Mouse (Mus musculus) gastrocnemius, adult 18-20 months (tissue): Measurements from ENCODE around the gene Trrap. TPM values are rescaled to one million over a fixed set of nuclear protein-coding genes. Genes with fewer than 3 reads are reported as not detected.

Source experiments
- DNase-seq: peaks from one replicate; pipeline ENCODE4 v3.0.0; 2021; ENCODE audit warnings: low spot score
- total RNA-seq, 2 experiments: library from RNA; stranded (reverse); gene quantifications; 2 replicates each; pipeline ENCODE4 v1.2.3; 2021

Trrap gene
- total RNA-seq, 2 experiments from 2014 or later, result 25.2 to 25.4 TPM

GRCm38 (mm10) chr5:144870782-144871181, 103.2 kb downstream of the Trrap start:
- DNase-seq, result no peak

- DNase-seq, result no peak
Observed at GRCm38 (mm10) chr5:144871775-144872174, 104.2 kb downstream of the Trrap start.

DNA sequence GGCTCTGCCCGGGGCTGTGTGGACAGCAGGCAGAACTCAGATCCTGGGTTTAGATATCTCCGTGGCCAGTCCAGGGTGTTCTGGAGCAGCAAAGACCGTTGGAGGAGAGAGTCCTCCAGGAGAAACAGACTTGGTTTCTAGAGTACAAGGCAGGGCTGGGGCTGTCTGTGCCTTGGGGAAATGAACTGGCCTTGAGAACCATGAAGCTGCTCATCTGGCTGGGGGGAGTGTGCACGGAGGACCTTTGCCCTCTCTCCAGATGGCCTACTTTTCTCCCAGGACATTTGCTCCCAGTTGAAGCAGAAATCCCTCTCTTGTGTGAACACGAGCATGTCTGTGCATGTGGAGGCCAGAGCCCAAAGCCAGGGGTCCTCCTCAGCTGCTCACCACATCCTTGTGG, 104.8 kb downstream of the Trrap start:
- DNase-seq, result no peak

GRCm38 (mm10) chr5:144872867-144873266, 105.3 kb downstream of the Trrap start:
- no peak for DNase-seq

DNA sequence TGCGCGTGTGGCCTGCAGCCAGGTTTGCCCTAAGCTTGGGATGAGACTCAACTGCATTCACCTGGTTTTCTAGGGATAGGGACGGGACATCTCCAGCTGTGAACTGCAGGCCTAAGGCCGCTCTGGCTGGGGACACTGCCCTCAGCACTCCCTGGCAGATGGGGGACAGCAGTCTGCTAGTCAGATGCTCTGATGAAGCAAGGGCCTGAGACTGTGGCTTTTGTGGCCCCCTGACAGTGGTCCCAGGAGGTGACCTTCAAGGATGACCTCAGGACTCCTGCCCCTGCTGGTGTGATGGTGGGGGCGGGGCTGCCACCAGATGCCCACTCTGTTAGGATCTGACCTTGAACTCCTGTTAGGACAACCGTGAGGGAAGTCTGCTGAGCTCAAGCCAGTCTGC, 107.7 kb downstream of the Trrap start:
- no peak for DNase-seq

GRCm38 (mm10) chr5:144875892-144876291, 108.4 kb downstream of the Trrap start:
- DNase-seq, result peak; percentile 57

DNA sequence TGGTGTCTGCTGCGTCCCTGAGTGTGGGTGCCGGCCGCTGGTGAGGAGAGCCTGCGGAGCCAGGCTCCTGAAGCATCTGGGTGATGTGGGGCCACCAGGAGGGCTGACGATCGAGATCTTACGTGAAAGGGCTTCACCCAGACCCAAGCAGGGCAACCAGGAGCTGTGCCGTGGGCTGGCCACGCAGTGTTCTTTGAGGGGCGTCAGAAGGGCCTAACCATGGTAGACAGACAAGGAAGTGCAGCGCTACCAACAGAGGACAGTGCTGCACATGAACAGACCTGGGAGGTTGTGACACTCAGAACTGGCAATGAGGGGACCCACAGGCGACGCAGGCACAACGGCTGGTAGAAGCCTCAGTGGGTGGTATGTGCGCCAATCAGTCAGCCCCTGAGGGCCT, 109.5 kb downstream of the Trrap start:
- DNase-seq, result no peak

- DNase-seq, result no peak
Observed at GRCm38 (mm10) chr5:144881670-144882399, 114.3 kb downstream of the Trrap start.

- peak; percentile 24 for DNase-seq
Observed at GRCm38 (mm10) chr5:144884629-144885217, 117.2 kb downstream of the Trrap start.

GRCm38 (mm10) chr5:144885968-144886650, 118.6 kb downstream of the Trrap start:
- DNase-seq, result no peak

DNA sequence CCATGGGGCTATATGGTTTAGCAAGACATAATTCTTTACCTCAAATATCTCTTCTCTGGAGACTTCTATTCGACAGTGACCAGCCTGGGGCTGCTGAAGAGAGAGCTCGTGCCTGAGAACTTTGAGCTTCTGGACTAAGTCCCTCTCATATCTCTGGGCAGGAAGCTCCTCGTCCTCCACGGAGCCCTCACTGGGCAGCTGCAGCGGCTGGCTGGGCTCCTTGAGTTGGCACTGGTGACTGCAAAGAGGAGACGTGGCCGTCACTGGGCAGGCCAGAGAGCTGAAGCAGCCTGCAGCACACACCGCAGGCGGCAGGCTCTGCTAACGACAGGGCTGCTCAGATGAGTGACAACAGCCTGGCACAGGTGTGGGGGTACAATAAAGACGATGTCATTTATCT, 123.7 kb downstream of the Trrap start:
- peak; percentile 46 for DNase-seq

DNA sequence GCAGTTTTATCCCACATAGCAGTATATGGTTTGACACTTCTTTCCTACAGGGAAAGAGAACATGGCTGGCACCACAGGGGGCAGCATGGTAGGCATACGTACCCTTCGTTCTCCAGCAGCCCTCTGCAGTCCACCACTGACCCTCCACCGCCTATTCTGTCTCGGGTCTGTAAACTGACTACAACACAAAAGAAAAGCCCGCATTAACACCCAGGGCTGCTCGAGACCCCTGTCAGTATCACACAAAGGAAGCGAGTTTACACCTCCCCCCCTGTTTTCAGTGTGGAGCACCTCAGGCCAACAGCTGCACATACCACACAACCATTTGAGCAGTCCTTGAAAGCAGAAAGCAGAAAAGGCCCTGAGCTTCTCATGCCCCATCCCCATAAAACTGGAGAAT, 130.3 kb downstream of the Trrap start:
- DNase-seq, result no peak

DNA sequence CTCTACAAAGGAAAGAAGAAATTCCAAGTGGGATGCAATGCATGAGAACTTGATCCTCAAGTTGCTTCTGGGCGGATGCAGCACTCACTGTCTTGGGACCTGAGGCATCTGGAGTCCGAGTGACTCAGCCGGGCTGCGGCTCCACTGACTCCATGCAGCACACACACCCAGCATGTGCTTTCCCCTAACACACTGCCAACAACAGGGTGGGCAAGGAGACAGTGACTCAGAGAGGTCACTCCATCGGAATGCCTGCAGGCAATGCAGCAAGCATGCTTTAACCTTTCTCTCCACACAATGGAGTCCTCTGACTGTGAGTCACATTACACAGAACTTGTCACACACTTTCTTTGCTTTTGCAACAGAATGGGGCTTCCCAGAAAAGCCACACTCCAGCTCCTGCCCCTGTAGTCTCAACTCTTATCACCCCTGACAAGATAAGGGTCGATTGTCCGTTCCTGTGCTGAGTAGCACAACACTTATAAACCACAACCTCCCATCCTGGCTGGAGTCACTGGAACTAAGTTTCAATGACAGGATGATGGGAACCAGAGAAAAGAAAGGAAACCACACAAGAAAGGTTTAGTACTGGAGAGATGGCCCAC, 131.0 kb downstream of the Trrap start:
- peak; percentile 61 for DNase-seq

DNA sequence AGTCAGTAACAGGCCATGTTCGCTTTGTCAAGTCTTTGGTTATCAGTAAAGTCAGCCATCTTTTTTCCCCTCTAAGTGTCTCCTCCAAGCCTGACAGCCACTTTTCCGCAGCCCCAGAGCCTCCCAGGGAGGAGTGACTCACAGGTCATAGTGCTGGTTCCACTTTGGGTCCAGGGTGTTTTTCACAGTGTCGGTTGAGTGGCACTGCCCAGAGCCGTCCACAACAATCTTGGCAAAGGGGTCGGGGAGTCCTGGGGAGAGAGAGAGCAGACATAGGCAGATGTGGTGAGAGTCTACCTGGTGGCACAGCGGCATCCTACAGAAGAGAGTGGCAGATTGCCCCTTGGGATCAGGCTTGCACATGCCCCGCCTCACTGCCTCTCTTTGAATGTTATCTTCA, 133.5 kb downstream of the Trrap start:
- DNase-seq, result no peak

GRCm38 (mm10) chr5:144901791-144902190, 134.3 kb downstream of the Trrap start:
- peak; percentile 50 for DNase-seq

DNA sequence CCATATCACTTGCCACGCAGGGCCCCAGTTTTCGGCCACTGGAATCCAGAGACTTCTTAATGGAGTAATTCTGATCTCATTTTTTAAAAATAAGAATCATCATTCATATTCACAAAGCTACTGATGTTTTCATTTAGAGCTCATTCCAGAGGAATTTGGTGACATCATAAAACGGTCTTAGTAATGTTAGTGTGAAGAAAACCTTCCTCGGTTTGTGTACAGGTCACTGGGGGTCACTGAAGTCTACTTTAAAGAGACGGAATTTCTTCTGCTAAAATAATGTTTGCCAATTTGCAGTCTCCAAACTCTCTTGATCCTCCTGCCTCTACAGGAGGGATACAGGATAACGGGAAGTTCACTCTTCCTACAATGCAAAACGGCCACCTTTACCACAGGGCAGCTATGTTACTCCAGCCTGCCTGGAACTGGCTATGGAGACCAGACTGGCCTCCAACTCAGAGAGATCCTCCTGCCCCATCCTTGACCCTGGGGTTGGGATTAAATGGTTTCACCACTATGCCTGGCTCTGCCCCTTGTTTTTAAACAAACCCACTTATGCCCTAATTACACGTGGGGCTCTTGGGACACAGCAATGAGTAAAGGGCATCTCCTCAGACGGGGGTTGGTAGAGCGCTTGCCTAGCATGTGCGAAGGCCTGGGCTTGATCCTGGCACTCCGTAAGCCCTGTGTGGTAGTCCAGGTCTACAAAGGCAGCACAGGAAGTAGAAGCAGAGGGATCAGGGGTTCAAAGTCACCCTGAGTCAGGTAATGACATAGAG, 137.0 kb downstream of the Trrap start:
- no peak for DNase-seq

DNA sequence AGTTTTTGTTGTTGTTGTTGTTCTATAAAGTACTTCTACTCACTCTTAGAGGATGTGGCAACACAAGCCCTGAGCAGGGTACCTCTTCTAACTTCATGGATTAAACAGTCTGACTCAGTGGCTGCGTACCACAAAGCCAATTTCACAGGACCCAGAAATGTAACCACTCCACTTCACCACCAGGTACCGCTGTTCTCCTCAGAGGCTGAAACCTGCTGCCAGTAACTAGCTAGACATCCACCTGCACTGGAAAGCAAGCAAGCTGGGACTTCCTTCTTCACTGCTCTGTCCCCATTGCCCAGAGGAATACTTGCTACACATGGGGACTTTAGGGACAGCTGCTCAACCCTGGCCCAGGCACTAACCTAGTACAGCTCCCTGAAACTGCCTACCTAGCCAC, 140.1 kb downstream of the Trrap start:
- no peak for DNase-seq
